Mouse (Mus musculus) intestine, embryonic 15.5 days (tissue): ENCODE results near the gene Gid8. TPM values are rescaled to one million over a fixed set of nuclear protein-coding genes. Genes with fewer than 3 reads are reported as not detected.

Experiments
- ATAC-seq: fragments of 200-750 bp; cut with Nextera tagmentation; 2 replicates; pipeline ENCODE4 v1.8.0; 2017; ENCODE audit warnings: moderate TSS enrichment, moderate library complexity
- H3K27ac ChIP-seq: fragments of 300-500 bp; sonication (generic); 2 replicates; pipeline ENCODE4 v1.5.1; 2015; ENCODE audit warnings: mild to moderate bottlenecking, inconsistent platforms
- H3K27me3 ChIP-seq: fragments of 300-500 bp; sonication (generic); replicated peaks from 2 replicates; pipeline ENCODE4 v1.6.1; 2015; ENCODE audit warnings: inconsistent platforms
- H3K36me3 ChIP-seq: fragments of 300-500 bp; sonication (generic); 2 replicates; pipeline ENCODE4 v1.6.1; 2015; ENCODE audit warnings: inconsistent platforms
- H3K4me1 ChIP-seq: fragments of 300-500 bp; sonication (generic); replicated peaks from 2 replicates; pipeline ENCODE4 v1.6.1; 2015; ENCODE audit warnings: inconsistent platforms
- H3K4me2 ChIP-seq: fragments of 300-500 bp; sonication (generic); replicated peaks from 2 replicates; pipeline ENCODE4 v1.6.1; 2015; ENCODE audit warnings: mild to moderate bottlenecking, inconsistent platforms
- H3K4me3 ChIP-seq: fragments of 300-500 bp; sonication (generic); replicated peaks from 2 replicates; pipeline ENCODE4 v1.5.1; 2015; ENCODE audit warnings: inconsistent platforms
- H3K9ac ChIP-seq: fragments of 300-500 bp; sonication (generic); 2 replicates; pipeline ENCODE4 v1.6.1; 2015; ENCODE audit warnings: inconsistent platforms
- H3K9me3 ChIP-seq: fragments of 300-500 bp; sonication (generic); 2 replicates; pipeline ENCODE4 v1.6.1; 2016; ENCODE audit warnings: inconsistent platforms
- WGBS: fragments of 180-500 bp; shearing (Covaris S2); methylation state at CpG from one replicate; pipeline ENCODE4 v1.1.7; 2015; 5-methylcytosine and 5-hydroxymethylcytosine counted together
- polyA plus RNA-seq: library from polyadenylated mRNA; unstranded; fragments of >200 nt; fragmentation: Nextera tagmentation; extraction: Ambion mirVana; gene quantifications from 2 replicates; pipeline ENCODE4 v1.2.1, GENCODE M21; 2015

The Gid8 gene
- polyA plus RNA-seq, 1 experiment from 2014 or later = 55.1 TPM

DNA sequence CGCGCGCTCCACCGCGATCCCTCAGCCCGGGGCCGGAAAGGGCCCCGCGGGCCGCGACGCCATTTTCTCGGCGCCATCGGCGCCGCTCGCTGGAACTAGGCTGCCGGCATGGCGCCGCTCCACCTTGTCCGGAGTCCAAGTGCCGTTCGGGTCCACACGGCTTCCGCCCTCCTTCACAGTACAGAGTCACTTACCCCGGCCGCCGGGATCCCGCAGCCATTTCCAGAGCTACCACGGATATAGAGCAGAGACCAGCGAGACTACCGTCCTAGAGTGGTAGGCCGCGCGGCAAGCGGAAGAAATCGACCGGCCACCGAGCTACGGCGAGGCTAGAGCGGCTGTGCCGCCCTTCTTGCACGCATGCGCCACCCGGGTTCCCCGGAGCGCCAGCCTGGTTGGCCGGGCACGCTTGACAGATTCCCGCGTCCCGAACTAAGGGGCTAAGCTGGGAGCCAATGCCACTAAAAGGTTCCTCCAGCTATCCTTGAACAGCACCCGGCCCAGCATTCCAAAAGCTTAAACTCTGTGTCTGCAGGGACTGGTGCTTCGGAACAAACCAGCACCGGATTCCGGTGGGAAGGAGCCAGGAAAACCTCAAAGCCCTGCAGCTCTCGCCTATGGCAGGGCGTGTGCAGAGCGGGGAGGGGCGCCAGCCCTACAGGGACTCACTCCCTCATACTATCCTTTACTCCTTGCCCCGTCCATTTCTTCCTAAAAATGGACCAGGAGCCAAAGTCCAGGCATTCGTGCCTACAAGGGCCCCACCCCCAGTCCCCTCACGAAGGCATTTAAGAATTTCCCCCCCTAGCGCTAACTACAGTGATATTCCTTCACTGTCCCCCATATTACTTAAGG lies 7.9 kb upstream of the Gid8 start:
- peaks cover 27% of the 10 kb centered on the region for H3K4me1 ChIP-seq
- peak overlapping the region; percentile 68 for H3K4me3 ChIP-seq
- H3K9ac ChIP-seq = peak overlapping the region; percentile 91
- H3K4me2 ChIP-seq = peak overlapping the region; percentile 79
- ATAC-seq = peak; percentile 95
- H3K9me3 ChIP-seq = no peaks in the 10 kb centered on the region
- H3K27ac ChIP-seq = peak overlapping the region; percentile 95
- H3K27me3 ChIP-seq = no peaks in the 10 kb centered on the region
- under 1% methylated on average over 66 of the region's 66 CpGs for WGBS
- no peaks in the 10 kb centered on the region for H3K36me3 ChIP-seq

- Histone ChIP-seq H3K27me3 (no peaks in the 10 kb centered on the region), H3K9ac (peak overlapping the region; percentile 91), H3K4me2 (peak overlapping the region; percentile 79), H3K9me3 (no peaks in the 10 kb centered on the region), H3K36me3 (no peaks in the 10 kb centered on the region), H3K27ac (peak overlapping the region; percentile 95), H3K4me1 (peaks cover 27% of the 10 kb centered on the region), H3K4me3 (peak overlapping the region; percentile 68)
- WGBS = 33% methylated on average over 4 of the region's 4 CpGs
- no peak for ATAC-seq
These were observed 7.2 kb upstream of the Gid8 start for GRCm38 (mm10) chr2:180702701-180703149.

DNA sequence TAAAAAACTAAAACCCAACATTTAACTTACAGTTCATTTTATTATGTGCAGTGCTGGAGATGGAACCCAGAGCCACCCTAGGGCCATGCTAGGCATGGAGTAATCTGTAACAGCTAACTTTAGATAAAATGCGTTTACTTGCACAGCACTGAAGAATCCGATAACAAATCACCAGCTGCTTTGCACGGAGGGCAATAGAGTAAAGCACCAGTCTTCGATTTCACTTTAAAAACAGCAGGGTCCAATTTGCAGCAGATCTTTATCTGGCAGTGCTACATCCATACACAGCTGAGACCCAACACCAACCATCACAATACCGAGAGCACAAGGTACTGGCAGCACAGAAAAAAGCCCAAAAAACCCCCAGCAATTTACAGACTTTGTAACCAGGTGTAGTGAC lies 6.7 kb upstream of the Gid8 start:
- Histone ChIP-seq H3K4me2 (no peak overlapping the region), H3K27ac (peak overlapping the region; percentile 95; the same call in 1 of the 2 replicates)

GRCm38 (mm10) chr2:180703645-180704359 lies 6.1 kb upstream of the Gid8 start:
- no peak overlapping the region for H3K9ac ChIP-seq
- H3K4me3 ChIP-seq = no peak overlapping the region
- no peaks in the 10 kb centered on the region for H3K9me3 ChIP-seq
- no peak overlapping the region for H3K4me2 ChIP-seq
- no peak overlapping the region for H3K27ac ChIP-seq
- no peak for ATAC-seq
- 79% methylated on average over 3 of the region's 3 CpGs for WGBS
- H3K27me3 ChIP-seq = no peaks in the 10 kb centered on the region
- peaks cover 32% of the 10 kb centered on the region for H3K4me1 ChIP-seq
- H3K36me3 ChIP-seq = no peaks in the 10 kb centered on the region

More for the DNA sequence above, 6.7 kb upstream of the Gid8 start:
- Histone ChIP-seq H3K27me3 (no peaks in the 10 kb centered on the region), H3K4me3 (no peak overlapping the region), H3K9me3 (no peaks in the 10 kb centered on the region), H3K9ac (no peak overlapping the region), H3K4me1 (peaks cover 27% of the 10 kb centered on the region), H3K36me3 (no peaks in the 10 kb centered on the region)
- ATAC-seq = no peak
- WGBS = 71% methylated on average over 5 of the region's 5 CpGs

- H3K4me3 ChIP-seq = no peak overlapping the region
- WGBS = 75% methylated on average over 8 of the region's 8 CpGs
- H3K27ac ChIP-seq = no peak overlapping the region
- H3K4me1 ChIP-seq = peaks cover 28% of the 10 kb centered on the region
- no peak overlapping the region for H3K4me2 ChIP-seq
- no peaks in the 10 kb centered on the region for H3K27me3 ChIP-seq
- H3K9ac ChIP-seq = no peak overlapping the region
- no peaks in the 10 kb centered on the region for H3K9me3 ChIP-seq
- ATAC-seq = no peak
- no peaks in the 10 kb centered on the region for H3K36me3 ChIP-seq
These were observed 5.3 kb upstream of the Gid8 start for GRCm38 (mm10) chr2:180704591-180704990.

- 72% methylated on average over 3 of the region's 3 CpGs for WGBS
- Histone ChIP-seq H3K4me1 (peaks cover 24% of the 10 kb centered on the region), H3K9me3 (no peaks in the 10 kb centered on the region), H3K36me3 (no peaks in the 10 kb centered on the region), H3K4me2 (no peak overlapping the region), H3K9ac (no peak overlapping the region), H3K27me3 (no peaks in the 10 kb centered on the region), H3K4me3 (no peak overlapping the region), H3K27ac (no peak overlapping the region)
- no peak for ATAC-seq
These were observed 4.9 kb upstream of the Gid8 start for GRCm38 (mm10) chr2:180705066-180705465.

GRCm38 (mm10) chr2:180705975-180706374 lies 3.9 kb upstream of the Gid8 start:
- ATAC-seq = no peak
- H3K9me3 ChIP-seq = no peaks in the 10 kb centered on the region
- no peak overlapping the region for H3K4me3 ChIP-seq
- no peak overlapping the region for H3K9ac ChIP-seq
- H3K27me3 ChIP-seq = no peaks in the 10 kb centered on the region
- H3K36me3 ChIP-seq = no peaks in the 10 kb centered on the region
- H3K4me1 ChIP-seq = peaks cover 21% of the 10 kb centered on the region
- H3K4me2 ChIP-seq = no peak overlapping the region
- whole genome bisulfite sequencing = 89% methylated on average over 5 of the region's 5 CpGs
- H3K27ac ChIP-seq = no peak overlapping the region

DNA sequence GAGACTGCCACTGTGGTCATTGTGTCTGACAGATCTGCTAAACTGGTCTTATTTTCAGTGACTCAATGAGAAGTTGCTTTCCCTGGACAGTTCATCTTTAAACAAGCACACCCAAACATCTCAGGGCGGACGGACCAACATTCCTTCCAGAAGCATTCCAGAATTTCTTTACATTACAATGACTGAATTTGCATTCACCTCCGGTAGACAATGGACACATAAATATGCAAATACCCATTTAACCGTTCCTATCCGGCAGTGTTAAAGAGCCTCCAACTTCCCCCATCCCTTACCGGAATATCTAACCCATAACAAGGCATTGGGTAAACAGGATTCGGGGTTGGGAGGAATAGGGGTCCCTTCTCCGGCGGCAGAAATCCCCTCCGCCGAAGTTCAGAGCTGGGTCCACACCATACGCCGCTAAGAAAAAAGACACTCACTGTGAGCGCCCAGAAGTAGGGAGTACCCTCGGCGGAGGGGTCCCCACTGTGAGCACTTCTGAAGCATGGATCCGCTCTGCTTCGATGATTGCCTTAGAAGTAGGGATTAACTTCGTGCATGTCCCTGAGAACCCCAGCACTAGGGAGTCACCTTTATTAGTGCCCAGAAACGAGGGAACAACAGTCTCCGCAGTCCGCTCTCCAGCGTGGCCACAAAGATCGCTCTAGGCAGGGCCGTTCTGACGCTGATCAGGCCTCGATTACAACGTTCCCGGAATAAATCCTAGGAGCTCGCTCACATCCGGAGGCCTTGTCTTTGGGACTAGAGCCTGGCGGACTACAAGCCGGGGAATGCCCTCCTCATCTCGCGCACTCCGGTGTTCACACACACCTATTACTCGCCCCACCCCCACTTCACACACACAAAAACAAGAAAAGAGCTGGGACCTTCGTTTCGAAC lies 644 bp upstream of the Gid8 start:
- Histone ChIP-seq H3K4me2 (peak overlapping the region; percentile 75), H3K4me1 (peaks cover 17% of the 10 kb centered on the region), H3K9me3 (no peaks in the 10 kb centered on the region), H3K9ac (peak overlapping the region; percentile 78), H3K27me3 (no peaks in the 10 kb centered on the region), H3K27ac (peak overlapping the region; percentile 84), H3K4me3 (peak overlapping the region; percentile 92), H3K36me3 (peaks cover 6% of the 10 kb centered on the region; the same call in 1 of the 2 replicates)
- WGBS = under 1% methylated on average over 39 of the region's 39 CpGs
- peak; percentile 64 for ATAC-seq

- H3K27ac ChIP-seq = peak overlapping the region; percentile 84
- peak overlapping the region; percentile 98 for H3K9ac ChIP-seq
- no peaks in the 10 kb centered on the region for H3K27me3 ChIP-seq
- H3K9me3 ChIP-seq = no peaks in the 10 kb centered on the region
- H3K4me2 ChIP-seq = peak overlapping the region; percentile 63
- peaks cover 11% of the 10 kb centered on the region; the same call in 1 of the 2 replicates for H3K36me3 ChIP-seq
- no peak for ATAC-seq
- H3K4me1 ChIP-seq = peaks cover 14% of the 10 kb centered on the region
- H3K4me3 ChIP-seq = peak overlapping the region; percentile 92
- 2% methylated on average over 64 of the region's 64 CpGs for WGBS
These were observed 599 bp downstream of the Gid8 start for GRCm38 (mm10) chr2:180710276-180711155.

DNA sequence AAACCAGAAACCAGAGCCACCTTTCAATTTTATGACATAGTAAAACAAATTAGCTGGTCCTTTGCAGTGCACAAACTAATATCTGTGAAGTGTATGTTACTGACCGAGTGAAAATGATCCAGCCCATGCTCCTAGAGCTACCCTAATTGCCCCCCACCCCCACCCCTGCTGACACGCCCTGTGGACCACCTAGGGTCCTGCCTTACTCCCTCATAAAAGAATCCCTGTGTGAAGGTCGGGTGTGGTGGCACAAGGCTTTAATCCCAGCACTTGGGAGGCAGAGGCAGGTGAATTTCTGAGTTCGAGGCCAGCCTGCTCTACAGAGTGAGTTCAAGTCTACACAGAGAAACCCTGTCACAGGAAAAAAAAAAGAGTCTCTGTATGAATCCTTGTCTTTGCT lies 1.6 kb downstream of the Gid8 start:
- peak overlapping the region; percentile 92 for H3K4me3 ChIP-seq
- peaks cover 15% of the 10 kb centered on the region for H3K36me3 ChIP-seq
- peak overlapping the region; percentile 98 for H3K9ac ChIP-seq
- WGBS = 52% methylated on average over 4 of the region's 4 CpGs
- H3K9me3 ChIP-seq = no peaks in the 10 kb centered on the region
- no peak overlapping the region for H3K27ac ChIP-seq
- no peaks in the 10 kb centered on the region for H3K27me3 ChIP-seq
- H3K4me2 ChIP-seq = peak overlapping the region; percentile 63
- peaks cover 14% of the 10 kb centered on the region for H3K4me1 ChIP-seq
- no peak for ATAC-seq

- peaks cover 14% of the 10 kb centered on the region for H3K4me1 ChIP-seq
- ATAC-seq = no peak
These were observed 2.2 kb downstream of the Gid8 start for GRCm38 (mm10) chr2:180712037-180712689.

More at GRCm38 (mm10) chr2:180712037-180712689, 2.2 kb downstream of the Gid8 start:
- no peaks in the 10 kb centered on the region for H3K27me3 ChIP-seq
- H3K36me3 ChIP-seq = peaks cover 21% of the 10 kb centered on the region
- H3K9me3 ChIP-seq = no peaks in the 10 kb centered on the region
- no peak overlapping the region for H3K9ac ChIP-seq
- no peak overlapping the region for H3K4me2 ChIP-seq
- WGBS = 93% methylated on average over 5 of the region's 5 CpGs
- H3K27ac ChIP-seq = no peak overlapping the region
- no peak overlapping the region for H3K4me3 ChIP-seq
